Mouse (Mus musculus): Measurements from ENCODE around the gene Fam81b.
"Not testable (repeated sequence)": the region's sequence is repeated elsewhere in the genome, so short reads cannot be mapped to it uniquely, and the experiment has no call there.

The Fam81b gene

DNA sequence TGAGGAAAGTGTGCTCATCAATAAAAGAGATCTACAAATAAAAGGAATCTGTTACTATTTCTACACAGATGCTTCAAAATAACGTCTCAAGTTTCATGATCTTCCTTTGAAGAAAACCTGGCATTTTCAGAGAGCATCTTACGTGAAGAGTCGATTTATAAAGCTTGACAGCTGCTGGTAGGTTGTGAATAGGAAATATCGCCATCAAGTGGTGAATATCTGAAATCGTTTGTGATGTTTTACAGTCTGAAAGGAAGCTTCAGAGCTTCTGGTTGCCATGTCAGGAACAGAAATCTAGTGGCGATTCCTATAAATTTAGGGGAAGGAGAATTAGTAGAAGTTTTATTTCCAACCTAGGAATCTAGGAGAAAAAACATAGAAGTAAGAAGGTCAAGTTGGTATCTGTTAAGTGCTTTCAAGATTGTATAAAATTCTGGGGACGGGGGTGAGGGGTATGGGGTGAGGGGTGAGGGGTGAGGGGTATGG lies at the start of gene Fam81b:
Gene Fam81b (minus strand): TSS at position 436 of the 486 bp plus-strand sequence.
- no peak for DNase-seq (ENCODE audit: low spot score)

DNA sequence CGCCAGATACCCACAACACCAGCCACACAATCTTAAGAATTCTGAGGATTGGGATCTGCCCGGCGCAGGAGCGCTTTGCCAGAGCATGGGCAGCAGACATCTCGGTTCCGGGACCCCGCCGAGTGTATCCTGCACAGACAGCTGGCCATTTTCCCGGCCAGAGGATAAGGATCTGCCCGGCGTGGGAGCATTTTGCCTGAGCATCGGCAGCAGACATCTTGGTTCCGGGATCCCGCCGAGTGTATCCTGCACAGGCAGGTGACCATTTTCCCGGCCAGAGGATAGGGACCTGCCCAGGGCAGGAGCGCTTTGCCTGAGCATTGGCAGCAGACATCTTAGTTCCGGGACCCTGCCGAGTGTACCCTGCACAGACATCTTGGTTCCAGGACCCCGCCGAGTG lies 41.1 kb upstream of the Fam81b start:
- DNase-seq (ENCODE audit: low spot score) = not testable (repeated sequence)

DNA sequence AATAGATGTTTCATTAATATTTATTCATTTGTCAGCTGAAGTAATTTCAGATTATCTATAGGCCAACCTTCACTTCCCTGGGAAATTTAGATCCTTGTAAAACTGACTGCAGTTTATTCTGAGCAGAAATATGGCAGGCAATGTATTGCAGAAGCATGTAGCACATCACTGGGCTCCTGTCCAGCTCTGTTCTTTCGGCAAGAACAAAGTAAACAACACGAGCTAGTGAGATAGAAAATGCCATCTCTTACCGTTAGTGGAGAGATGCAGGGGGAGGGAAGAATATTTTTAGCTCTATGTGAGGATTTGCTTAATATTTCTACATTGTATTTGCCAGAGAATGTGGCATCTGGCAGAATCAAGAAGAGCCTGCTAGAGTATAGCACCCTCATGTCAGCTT lies 13.8 kb upstream of the Fam81b start:
- DNase-seq (ENCODE audit: low spot score) = no peak

DNA sequence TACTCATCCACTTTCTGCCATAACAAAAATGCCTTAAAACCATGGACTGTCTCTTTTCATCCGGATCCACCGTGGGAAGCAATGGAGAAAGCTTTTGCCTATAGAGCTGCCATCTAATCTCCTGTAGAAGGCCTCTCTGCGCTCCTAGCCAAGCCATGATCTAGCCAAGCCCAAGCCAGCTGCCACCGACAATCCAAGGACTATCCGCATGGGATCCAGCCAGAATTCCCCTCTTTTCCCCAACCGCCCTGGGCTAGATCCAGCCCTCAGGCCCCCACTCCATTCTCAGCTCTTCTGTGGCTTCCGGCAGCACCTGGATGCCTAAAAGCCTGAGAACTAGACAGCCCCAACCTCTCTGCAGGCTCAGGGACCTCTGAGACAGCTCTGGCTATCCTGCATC lies 6.7 kb upstream of the Fam81b start:
- DNase-seq (ENCODE audit: low spot score) = no peak

DNA sequence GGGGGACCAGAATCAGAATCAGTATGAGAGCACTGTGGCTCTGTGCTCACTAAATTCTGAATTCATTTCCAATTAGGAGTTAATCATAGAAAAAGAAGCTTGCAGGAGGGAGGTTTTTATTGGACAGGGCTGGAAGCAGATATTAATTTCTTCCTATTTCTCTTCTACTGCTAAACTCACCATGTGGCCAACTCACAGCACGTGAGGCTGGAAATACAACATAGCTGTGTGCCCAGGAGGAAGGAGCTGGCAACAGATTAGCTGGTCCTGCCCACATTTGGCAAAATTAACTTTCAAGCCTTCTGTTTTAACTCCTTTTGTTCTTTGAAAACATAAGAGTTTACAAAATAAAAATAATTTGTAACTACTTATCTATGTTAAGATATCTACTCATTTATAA lies 3.9 kb upstream of the Fam81b start:
- no peak for DNase-seq (ENCODE audit: low spot score)

DNA sequence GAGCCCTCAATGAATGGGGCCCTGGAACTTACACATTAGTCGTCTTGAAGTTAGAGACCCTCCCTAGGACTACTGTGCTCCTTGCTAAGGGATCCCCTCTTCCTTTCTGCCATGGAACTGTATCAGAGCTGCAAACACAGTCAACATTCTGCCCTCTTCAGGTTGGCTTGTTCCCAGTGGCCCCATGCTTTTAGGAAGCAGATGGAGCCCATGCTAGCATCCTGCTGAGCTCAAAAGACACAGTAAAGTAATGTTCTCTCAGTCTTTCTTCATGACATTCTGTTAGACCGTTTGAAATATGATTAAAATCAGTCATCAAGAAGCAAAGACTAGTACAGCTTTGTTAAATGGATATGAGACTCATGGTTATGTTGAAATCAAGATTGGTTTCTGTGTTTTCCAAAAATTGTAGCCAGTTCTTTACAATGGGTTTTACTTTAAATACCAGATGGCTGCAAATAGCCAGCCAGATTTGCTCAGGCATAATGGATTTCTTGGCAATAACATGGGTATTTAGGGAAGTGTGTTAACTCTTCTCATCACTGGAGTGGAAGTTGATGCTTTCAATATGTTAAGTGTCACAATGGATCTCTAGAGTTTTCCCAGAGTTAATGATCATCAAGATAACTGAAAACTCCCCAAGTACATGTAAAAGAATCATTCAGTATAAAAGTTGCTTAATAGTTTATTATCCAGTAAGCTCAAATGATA lies 938 bp upstream of the Fam81b start:
- no peak for DNase-seq (ENCODE audit: low spot score)

DNA sequence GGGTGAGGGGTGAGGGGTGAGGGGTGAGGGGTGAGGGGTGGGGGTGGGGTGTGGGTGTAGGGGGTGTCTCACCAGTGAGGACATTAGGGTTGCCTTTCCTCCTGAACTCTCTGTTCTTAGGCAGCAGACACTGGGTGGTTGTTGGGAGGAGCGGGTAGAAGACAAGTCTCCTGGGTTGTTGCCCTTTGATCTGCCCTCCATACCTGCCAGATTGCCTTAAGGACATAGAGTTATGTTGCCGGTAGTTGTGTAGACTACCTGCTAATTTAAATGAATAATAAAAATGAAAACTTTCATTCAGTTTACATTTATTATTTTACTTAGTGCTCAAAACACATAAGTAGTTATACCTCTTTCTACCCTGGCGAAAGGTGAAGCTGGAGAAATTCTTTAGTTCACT lies 369 bp upstream of the Fam81b start:
- no peak for DNase-seq (ENCODE audit: low spot score)

DNA sequence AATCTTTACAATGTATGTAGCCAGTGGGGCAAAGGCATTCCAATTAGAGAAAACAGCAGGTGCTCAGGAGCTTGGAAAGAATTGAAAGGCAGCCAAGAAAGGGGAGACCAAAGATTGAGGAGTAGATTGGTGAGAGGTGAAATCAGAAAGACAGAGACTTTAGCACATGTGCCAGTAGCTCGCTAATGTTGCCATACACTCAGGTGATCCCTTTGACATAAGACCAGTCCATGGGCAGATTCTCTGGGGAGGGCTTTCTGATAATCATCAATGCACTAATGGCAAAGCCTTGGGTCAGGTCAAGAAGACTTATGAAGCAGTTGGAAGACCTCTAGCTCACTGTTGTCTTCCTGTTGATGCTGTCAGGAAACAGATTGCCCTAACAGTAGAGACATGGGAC lies 671 bp downstream of the Fam81b start:
- DNase-seq (ENCODE audit: low spot score) = no peak

DNA sequence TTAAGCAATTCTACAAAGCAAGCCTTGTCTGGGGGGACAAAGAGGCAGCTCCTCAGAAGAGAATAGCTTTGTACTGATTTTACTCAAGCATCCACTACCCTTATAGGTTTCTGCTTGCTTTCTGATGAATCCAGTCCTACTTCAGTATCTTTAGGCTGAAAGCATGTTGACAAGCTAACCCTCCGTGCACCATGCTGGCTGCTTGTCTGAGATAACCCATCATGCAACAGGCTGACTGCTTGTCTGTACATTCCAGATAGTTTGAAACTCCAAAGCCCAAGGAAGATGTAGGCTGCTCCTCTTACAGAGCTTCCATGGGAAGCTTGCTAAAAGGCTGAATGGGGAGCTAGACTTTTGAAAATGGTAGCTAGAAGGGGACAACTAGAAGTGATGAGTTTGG lies 1.7 kb downstream of the Fam81b start:
- DNase-seq (ENCODE audit: low spot score) = no peak

DNA sequence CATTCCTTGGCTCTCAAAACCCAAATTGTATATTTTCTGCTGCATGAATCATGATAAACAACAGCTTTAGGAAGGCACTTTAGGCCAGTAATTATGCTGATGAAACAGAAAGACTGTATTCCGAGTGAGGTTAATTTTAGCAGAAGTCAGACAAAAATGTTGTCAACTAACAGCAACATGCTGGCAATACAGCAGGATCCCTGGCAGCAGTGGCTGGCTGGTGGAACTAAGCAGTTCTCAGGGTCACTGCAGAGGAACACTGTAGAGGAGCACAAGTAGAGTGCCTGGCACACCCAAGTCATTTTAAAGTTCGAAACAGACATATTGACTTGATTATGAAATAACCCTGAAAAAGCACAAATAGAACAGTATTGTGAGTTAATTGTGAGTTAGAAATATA lies 2.8 kb downstream of the Fam81b start:
- no peak for DNase-seq (ENCODE audit: low spot score)

DNA sequence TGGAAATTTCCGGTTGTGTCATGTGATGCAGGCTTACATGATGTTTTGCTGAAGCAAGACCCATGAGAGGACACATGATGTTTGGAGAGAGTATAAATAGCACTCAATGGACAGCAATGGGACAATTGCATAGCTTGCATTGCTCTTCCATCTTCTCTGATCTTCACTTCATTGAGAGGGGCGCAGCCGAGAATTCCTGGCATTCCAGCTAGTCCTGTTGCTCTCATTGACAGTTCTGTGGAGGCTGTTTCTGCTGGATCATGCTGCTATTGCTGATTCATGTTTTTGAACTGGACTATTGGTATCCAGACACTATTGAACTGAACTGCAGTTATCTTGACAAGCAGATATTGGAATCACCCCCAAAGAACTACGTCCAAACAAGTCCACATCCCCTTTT lies 12.8 kb downstream of the Fam81b start:
- no peak for DNase-seq (ENCODE audit: low spot score)

DNA sequence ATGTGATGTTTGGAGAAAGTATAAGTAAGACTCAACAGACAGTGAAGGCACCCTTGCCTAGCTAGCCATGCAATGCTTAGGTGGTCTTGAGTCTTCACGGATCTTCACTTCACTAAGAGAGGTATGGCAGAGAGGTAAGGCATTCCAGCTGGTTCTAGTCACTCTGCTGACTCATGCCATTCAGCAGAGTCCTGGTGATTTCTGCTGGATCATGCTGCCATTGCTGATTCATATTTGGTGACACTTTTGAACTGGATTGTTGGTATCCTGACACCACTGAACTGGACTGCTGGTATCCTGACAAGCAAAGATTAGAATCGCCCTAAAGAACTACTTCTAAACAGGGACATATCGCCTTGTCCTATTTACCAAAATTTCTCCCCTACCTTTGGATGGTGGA lies 20.3 kb downstream of the Fam81b start:
- no peak for DNase-seq (ENCODE audit: low spot score)

DNA sequence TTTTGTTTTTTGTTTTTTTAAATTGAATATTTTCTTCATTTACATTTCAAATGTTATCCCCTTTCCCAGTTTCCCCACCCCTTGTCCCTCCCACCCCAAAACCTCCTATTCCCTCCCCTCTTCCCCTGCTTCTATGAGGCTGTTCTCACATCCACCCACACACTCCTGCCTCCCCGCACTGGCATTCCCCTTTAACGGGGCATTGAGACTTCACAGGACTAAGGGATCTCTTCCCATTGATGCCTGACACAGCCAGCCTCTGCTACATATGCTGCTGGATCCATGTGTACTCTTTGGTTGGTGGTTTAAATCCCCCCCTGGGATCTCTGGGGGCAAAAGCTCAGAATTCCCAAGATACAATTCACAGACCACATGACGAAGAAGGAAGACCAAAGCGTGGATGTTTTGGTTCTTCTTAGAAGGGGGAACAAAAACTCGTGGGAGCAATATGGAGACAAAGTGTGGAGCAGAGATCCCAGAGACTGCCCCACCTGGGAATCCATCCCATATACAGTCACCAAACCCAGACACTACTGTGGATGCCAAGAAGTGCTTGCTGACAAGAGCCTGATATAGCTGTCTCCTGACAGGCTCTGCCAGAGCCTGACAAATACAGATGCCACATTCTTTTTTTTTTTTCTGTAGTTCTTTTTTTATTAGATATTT lies 40.4 kb downstream of the Fam81b start:
- DNase-seq (ENCODE audit: low spot score) = no peak

DNA sequence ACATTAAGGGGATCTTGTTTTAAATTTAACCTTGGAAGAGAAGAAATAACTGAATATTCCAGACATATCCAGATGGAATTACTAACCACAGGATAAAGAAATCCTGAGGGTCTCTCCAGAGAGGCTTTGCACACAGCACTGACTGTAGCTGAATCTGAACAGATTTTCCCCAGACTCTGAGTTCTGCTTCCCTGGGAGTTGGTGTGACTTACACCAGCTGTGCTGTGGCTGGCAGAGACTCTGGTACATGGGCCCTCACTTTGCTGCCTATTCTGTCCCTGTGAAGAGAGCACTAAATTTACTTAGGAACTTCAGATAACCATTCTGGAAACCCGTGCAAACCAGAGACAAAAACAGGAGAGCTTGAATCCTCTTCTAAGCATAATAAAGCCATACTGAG lies 46.1 kb downstream of the Fam81b start:
- DNase-seq (ENCODE audit: low spot score) = no peak

DNA sequence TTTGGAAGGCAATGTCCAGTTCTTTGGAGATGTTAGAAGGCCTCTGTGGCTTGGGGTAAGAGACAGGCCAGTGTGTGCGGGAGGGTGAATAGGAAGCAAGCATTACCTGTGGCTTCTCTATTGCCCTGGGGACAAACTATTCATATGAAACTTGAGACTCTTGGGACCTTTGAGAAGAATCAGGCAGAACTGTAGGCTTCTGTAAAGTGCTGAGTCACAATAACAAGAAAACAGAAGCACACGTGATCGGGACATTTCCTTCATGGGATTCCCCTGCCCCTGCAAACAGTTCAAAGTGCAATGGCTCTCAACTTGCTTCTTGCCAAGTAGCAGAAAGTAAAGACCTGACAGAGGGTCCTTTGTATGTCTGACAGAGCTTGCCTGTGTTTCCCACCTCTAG lies 48.5 kb downstream of the Fam81b start:
- no peak for DNase-seq (ENCODE audit: low spot score)

DNA sequence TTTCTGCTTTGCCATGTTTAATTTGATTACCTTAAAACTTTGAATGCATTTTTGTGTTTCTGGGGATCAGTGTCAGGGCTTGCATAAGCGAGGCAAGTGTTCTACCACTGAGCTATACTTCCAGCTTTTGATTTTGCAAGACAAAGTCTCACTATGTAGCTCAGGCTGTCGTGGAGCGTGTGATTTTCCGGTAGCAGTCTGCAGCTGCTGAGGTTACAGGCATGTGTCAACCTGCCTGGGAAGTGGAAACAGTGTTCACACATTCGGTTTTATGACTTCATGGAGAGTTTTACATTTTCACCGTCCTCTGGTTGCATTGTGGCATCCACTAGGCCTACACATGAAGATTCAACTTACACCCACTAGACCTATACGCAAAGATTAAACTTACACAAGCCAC lies 54.8 kb downstream of the Fam81b start:
- DNase-seq (ENCODE audit: low spot score) = no peak

DNA sequence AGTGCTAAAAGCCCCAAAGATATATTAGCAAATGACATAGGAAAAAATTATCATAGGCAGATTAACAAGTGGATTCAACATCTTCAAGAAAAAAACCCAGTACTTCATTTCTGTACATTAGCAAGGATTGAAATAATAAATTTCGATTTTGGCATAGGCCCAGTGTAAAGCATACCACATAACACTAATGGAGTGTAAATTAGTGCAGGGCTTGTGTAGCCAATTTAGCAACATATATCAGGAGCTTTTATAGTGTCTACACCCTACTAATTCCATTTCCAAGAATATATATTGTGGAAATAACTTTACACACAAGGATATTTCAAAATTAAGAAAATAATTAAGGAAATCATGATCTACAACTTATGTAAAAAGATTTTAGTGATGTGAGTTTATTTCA lies 55.8 kb downstream of the Fam81b start:
- no peak for DNase-seq (ENCODE audit: low spot score)

DNA sequence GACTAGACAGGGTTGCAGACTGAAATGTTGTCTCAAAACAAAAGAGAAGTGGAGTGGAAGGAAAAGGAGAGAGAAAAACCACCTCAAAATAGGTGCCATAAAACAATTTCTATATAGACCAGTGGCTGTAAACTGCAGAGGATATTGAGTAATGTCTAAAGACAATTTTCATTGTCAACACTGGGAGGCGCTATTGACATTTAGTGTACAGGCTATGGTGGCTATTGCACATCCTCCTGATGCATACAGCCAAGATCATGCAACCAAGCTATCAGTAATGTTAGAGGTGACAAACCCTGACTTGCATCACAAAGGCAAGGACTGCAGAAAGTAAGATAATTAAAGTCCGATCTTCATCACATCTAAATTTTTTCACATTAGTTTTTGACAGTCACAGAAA lies 89.5 kb downstream of the Fam81b start:
- no peak for DNase-seq (ENCODE audit: low spot score)

DNA sequence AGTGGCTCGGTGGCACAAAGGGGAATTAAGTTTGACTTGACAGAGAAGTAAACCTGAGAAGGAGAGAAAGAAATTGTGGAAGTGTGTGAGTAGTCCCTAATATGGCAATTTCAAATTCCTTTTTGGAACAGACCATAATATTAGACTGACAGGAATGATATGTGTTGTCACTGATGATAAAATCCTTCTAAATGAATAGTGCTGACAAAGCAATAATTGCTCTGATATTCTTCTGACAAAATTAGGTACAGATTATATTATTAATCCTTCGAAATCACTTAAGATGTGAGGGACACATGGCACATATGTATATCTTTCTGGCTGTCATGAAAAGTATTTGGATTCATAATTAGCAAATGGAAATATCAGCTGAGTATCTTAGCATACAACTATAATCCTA lies 89.9 kb downstream of the Fam81b start:
- no peak for DNase-seq (ENCODE audit: low spot score)

DNA sequence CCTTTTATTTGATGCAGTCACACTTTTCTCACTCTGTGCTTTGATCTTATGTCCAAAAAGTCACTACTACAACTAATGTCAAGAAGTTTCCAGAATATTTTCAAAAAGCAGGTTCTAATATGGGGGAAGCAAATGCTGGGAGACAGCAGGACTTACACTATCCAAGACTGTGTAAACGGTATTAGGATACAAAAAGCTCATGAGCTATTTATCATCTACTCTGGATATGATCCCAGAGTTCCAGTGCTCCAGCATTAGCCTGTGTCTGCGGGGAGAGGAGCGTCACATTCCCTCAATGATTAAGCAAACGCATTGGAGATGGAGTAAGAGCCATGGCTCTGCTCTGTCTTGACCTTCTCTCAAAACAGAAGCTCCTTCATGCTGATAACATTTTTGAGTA lies 104.9 kb downstream of the Fam81b start:
- no peak for DNase-seq (ENCODE audit: low spot score)

DNA sequence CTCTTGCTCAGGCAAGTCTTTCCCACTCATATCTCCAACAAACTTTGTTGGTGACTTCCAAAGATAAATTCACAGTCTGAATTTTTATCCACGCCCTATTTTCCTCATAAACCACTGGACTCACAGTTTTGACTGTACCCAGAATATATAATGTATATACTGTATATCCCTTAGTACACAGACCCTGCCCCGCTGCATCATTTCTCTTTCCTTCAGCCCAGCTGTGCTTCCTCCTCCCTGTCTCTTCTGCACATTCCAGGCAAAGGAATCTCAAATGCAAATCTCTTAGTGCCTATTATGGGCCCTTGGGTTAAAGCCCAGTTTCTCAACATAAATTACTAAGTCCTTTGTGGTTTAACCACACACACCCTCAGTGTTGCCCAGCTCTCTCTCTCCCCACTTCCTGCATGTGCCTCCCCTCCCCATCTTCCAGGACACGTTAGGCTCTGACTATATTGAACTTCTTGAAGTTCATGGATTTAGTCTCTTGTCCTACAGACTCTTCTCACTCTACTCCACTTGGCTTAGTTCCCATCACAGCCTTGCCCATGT lies 107.5 kb downstream of the Fam81b start:
- DNase-seq (ENCODE audit: low spot score) = no peak

DNA sequence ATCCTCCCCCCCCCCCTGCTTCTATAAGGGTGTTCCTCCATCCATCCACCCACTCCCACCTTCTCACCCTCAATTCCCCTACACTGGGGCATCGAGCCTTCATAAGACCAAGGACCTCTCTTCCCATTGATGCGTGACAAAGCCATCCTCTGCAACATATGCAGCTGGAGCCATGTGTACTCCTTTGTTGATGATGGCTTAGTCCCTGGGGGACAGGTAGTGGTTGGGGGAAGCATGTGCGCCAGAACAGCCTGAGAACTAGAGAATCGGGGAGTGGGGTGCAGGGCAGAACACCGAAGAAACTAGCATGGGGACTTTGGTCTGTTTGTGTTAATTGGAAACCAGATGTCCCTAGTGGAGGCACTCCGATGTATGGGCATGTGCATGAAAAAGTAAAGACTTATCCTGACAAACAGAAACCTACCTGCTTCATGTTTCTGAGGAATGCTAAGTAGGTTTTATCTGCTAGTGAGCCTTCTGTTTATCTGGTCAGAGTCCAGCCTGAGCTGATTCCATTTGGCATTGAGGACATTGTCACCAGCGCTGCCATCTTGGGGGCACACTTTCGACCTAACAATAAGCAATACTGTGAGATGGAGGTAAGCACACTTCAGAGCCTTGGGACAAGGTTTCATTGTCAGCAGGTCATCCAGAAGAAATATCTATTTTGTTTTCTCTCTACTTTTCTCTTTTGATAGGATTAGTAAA lies 109.3 kb downstream of the Fam81b start:
- DNase-seq (ENCODE audit: low spot score) = no peak

DNA sequence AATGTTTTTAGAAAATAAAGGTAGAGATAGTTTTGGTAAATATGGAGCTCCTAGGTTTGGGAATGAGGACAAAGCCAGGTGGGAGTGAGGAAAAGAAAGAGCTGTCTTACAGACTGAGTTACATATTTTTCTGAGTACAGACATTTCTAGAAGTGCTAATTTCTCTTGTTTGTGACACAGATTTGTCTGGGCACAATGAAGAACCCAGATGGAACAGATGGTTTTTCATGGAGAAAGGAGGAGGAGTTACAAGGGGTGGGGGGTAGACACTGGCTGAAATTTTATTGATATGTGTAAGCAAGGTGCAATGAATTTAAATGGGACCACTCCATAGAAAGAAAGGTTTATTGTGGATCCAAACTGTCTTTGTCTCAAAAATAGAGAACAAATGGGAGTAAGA lies 109.9 kb downstream of the Fam81b start:
- no peak for DNase-seq (ENCODE audit: low spot score)

Measured in testis, postnatal 10 days (tissue).